Mouse (Mus musculus) cerebellum, adult 11 months (tissue): Measurements from ENCODE around the gene Wwox.

ENCODE experiments used
- DNase-seq: peaks from one replicate; pipeline ENCODE4 v3.0.0; 2022

Wwox gene

GRCm38 (mm10) chr8:114604315-114604714, 164.9 kb downstream of the Wwox start:
- DNase-seq, result no peak

- no peak for DNase-seq
Observed at GRCm38 (mm10) chr8:114605651-114606050, 166.2 kb downstream of the Wwox start.

DNA sequence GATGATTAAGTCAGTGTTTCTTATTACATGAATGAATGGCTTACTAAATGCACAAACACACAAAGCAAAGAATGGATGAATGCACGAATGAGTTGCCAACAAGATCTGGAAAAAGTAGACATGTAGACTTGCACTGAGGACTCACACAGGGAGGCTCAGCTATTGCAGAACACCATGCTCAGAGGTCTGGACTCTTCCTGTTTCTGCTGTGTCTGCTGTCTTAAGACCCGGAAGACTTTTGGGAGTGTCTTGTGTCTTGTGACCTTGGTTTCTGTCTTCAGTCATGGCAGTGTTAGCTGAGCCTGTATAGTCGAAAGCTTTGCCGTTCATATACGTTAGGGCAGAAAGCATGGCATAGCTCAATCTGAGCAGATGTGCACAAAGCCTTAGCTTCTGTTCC, 169.9 kb downstream of the Wwox start:
- DNase-seq, result no peak

DNA sequence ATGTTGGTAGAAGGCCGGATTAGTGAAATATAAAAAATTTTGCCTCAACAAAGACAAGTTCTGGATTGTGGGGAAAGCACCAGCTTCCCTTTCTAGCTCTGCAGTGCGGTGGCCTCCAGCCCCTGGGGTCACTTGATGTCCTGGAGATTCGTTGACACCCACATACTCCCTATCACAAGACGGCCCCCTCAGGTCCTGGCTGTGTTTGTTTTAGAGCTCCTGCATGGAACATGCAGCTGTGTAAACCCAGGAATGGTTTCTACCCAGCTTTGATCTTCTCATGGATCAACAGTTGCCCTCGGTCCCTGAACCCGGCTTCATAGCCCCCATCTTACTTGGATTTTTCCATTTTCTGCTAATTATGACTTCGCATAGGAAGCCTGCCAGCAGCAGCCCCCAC, 171.6 kb downstream of the Wwox start:
- DNase-seq, result no peak

DNA sequence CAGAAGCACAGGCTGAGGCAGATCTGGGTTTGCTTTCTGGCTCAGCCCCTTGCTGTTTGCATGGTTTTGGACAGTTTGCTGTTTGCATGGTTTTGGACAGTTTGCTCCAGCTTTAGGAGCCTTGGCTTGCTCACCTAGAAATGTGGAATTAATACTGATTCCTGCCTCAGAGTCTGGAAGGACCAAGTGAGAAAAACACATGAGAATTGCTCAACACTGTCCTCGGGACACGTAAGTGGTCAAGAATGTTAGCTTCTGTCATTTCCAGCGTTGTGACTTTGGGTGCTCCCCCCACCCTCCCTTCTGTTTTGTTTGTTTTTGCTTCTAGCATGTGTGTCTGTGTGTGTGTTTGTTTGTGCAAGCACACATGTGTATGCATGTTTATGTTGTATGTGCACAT, 172.6 kb downstream of the Wwox start:
- DNase-seq, result no peak

- no peak for DNase-seq
Observed at GRCm38 (mm10) chr8:114615413-114615812, 176.0 kb downstream of the Wwox start.

- DNase-seq, result no peak
Observed at GRCm38 (mm10) chr8:114615908-114616307, 176.5 kb downstream of the Wwox start.

DNA sequence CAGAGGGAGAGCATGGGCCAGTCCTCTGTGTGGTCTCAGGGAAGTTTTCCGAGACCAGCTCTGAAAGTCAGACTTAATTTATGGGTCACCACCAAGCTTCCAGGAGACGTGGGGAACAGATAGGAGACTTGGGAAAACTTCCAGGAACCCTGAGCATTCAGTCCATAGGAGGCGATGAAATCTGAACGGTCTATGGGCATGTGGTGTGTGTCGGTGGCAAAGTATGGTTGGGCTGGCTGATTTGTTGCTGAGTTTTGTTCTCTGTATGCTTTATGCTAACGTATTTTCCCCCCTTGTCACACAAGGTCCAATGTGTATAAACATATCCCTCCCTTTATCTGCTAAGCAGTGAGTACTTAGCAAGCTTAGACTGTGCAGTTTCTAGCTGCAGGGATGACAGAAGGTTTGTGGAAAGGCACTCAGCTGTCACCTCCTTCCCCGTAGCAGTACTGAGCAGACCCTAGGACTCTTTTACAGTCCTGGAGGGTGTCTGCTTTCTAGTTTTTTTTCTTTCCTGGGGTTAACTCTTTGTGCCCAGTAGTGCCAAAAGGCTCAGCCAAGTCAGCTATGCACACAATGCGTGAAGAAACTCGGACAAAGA, 179.6 kb downstream of the Wwox start:
- DNase-seq, result no peak

DNA sequence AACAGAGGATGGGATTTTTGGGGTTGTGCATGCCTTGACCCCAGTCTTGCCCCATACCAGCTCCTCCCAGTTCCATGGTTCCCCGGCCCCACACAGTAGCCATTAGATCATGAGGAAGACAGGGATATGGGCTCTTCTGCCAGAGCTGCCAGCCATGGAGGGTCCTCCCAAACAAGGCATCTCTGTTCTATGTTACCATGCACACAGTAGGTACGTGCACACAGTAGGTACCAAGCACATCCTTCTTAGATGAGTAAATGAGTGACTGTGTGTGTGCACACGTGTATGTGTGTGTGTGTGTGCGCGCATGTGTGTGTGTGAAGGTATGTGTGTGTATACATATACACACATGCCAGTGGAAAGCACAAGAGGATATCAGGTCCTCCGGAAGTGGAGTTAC, 185.9 kb downstream of the Wwox start:
- no peak for DNase-seq

DNA sequence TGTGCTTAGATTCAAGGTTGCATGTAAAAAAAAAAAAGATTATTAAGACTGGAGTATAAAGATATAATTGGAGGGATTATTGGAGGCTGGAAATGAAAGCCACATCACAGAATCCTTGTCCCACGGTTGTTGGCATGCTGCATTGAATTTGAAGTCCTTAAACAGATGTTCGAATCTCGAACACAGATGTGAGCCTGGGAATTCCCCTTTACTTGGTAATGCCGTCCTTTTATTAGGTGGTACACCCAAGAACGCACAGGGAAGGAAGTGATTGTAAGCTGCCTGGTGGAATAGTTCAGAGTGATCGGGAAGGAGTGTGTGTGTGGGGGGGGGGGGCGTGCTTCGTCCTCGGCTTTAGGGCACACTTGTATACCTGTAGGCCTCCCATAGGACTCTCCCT, 187.4 kb downstream of the Wwox start:
- no peak for DNase-seq

DNA sequence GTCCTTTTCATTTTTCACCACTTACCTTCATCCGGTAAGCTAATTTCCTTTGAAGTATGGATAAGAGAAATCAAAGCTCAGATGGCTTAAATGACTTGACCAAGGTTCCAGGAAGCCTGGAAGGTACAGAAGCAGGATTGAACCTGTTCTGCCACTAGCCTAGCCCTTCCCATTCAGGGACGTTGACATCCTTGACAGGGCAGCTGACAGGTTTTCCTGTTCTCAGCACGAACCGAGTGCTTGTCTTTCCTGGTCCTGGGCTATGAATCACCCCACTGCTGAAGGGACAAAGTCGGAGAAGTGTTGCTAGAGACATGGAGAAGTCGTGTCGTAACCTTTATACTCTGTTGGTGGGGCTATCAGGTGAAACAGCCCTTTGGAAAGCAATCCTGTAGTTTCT, 190.3 kb downstream of the Wwox start:
- no peak for DNase-seq

- no peak for DNase-seq
Observed at GRCm38 (mm10) chr8:114631087-114631486, 191.6 kb downstream of the Wwox start.

DNA sequence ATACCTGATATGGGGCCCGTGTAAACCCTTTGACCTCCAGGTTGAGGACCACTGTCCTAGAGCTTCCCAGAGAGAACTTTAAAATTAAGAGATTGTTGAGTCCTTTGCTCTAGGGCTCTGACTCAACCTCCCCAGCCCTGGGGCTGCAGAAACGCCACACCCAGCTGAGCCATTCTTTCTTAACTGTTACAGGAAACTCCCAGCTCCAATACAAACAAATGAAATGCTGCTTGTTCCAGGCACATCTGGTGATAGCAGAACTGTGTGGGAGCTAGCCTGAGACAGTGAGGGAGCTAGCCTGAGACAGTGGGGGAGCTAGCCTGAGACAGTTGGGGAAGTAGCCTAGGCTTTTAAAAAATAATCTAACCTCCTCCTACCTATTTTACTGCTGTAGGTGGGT, 194.7 kb downstream of the Wwox start:
- DNase-seq, result no peak

DNA sequence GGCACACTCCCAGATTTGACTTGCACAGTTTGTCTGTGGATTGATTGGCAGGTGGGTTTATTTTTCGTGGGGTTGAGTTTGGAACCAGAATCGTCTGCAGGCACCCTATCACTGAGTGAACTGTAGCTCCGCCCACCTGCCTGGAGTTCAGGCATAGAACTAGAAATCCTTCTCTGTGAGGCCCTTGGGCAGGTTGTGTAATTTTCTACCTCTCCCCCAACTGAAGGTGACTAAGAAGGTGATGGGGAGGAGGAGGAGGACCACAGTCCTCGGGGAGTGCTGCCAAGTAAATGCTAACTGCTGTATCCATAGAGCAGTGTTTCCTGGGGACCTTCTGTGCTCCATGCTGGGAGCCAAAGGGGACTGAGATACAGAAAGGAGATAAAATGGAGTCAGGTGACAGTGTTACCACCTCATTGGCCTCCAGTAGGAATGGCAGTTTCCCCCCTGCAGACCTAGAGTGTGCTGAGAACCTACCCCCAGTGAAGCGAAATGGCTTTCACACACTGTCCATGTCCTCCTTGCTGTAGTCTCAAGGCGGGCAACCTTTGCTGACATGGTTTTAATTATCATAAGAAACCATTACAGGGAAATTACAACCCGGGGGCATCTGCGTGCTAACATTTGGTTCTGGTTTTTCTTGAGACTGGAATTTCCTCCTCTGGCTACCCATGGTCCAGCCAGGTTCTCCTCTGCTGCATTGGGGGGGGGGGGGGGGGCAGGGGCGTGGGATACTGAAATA, 195.4 kb downstream of the Wwox start:
- no peak for DNase-seq

- DNase-seq, result no peak
Observed at GRCm38 (mm10) chr8:114636376-114636775, 196.9 kb downstream of the Wwox start.

- no peak for DNase-seq
Observed at GRCm38 (mm10) chr8:114641809-114642208, 202.4 kb downstream of the Wwox start.

DNA sequence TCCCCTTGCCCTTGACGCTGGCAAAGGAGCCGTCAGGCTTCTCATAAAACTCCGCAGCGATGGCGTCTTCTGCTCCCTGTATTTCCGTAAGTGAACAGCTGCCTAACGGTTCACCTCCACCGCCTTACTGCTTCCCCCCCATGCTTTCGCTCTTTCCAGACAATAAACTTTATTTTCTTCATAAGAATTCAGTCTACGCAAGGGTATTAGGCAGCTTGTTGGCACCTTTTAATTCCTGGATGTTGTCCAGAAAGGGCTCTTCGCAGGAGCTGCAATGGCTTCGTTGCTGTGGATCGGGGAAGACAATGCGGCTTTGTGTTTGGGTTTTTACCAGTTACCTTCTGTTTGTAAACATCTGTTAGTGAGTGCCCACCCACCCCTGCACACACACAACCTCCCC, 211.3 kb downstream of the Wwox start:
- DNase-seq, result peak; percentile 25

GRCm38 (mm10) chr8:114657789-114658188, 218.3 kb downstream of the Wwox start:
- DNase-seq, result peak; percentile 68

DNA sequence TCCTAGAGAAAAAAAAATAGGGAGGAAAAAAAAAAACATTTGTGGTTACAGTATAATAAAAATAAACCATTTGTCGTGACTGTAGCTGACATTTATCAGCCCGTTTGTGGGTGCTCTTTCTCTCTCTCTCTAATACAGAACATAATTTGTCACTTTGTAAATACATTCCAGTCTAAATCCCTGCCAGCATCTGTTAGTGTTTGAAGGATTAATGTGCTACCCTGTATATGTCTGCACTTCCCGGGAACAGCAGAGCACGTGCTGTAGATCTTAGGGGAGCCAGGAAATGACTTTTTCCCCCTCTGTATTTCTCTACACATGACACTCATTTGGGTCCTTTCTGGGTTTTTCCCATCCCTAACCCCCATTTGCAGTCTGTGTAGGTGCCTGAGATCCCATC, 219.0 kb downstream of the Wwox start:
- DNase-seq, result no peak

DNA sequence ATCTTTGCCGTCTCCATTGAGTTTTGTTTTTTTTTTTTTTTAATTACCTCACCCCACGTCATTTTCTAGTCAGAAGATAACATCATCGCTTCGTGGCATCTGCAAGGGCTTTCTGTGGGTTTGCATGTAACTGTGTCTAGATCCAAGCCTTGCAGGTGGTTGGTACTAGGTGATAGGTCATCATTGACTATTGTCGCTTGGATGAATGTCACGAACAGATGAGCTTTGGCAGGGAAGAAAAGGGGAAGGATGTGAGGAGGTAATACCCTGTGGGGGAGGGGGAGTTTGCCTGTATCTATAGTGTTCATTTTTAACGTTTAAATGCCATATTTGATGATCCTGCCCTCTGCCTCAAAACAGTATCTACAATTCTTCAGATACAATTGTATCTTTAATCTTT, 223.6 kb downstream of the Wwox start:
- no peak for DNase-seq

DNA sequence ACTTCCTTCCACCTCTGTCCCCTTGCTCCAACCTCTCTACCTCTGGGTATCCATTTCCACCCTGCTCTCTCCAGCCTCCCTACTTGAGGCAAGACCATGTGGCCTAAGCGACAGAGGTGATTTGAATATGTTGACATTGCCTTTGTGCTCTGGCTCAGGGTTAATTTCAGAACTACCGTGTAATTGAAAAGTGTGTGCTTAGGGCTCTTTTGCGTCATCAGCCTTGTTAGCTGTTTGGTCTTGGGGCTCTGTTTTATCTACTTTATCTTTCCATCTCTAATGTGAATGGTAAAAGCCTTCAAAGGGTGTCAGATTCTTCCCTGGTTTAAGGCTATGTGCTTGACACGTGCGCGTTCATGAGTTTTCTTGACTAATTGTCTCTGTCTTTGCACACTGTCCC, 226.1 kb downstream of the Wwox start:
- DNase-seq, result no peak

- DNase-seq, result no peak
Observed at GRCm38 (mm10) chr8:114670801-114671200, 231.3 kb downstream of the Wwox start.

DNA sequence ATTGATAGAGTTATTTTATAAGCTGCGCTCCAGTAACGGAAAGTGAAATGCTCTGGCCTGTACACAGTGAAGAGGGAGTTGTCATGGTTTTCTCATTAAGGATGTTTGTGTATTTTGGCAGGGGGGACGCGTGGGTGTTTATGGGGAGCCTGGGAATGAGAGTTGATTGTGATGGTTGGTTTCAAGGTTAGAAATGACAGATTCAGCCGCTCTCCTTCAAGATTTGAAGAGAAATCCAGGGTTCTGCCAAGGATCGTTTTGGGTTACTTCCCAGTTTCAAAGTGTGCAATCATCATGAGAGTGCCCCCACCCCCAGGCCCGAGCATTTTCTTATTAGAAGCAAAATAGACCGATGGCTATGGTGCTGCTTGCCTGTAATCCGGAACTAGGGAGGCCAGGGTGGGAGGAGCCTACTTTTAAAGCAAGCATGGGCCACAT, 231.8 kb downstream of the Wwox start:
- DNase-seq, result no peak

GRCm38 (mm10) chr8:114673416-114673815, 234.0 kb downstream of the Wwox start:
- no peak for DNase-seq

DNA sequence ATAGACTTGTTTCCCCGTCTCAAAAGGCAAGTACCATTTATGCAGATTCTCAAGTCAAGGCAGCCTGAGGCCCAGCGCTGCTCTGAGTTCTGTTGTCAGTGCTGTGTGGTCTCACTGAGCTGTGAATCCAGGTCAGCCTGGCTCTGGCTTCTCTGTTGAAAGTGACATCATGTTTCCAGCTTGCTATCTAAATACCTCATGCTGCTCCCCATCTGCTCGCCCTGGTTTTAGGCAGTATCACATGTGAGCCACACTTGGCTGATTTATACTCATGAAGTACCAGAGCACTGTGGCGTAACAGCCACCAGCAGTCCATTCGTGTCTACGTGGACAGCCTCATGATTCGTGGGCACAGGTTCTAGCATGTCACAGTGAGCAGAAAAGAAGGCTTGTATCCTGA, 235.7 kb downstream of the Wwox start:
- peak; percentile 89 for DNase-seq
